Mouse (Mus musculus): ENCODE results near the gene Fam71e1. TPM values are rescaled to one million over a fixed set of nuclear protein-coding genes. Genes with fewer than 3 reads are reported as not detected.

Fam71e1 gene
- polyA plus RNA-seq, 1 experiment from 2014 or later: 4.1 TPM

DNA sequence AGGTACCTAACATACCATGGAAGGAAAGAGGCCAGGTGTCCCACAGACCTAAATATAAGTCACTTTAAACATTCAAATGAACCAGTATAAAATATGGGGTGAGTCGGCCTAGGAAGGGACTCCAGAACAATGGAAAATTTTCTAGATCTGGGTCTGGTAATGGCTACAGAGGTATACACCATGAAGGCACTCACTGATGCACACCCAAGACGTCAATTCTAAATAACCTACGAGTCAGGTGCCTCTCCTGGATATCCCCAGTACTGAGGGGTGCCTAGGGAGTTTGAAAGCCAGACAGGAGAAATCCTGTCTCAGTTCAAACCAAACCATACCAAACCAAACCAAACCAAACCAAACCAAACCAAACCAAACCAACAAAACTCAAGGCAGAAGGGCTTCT, 34.1 kb downstream of the Fam71e1 start:
- ATAC-seq (no peak), DNase-seq (no peak)
- Histone ChIP-seq H3K9me3 (ENCODE audit: low read length) (no peaks in the 10 kb centered on the region), H3K4me1 (ENCODE audit: insufficient read depth) (peaks cover 6% of the 10 kb centered on the region; the same call in 1 of the 2 replicates), H3K36me3 (replicated peaks; ENCODE audit: insufficient read depth, low read length) (peaks cover 4% of the 10 kb centered on the region), H3K4me3 (ENCODE audit: low read depth, low read length) (peak overlapping the region; percentile 24), H3K27ac (ENCODE audit: low read depth) (peak overlapping the region; percentile 7; the same call in 1 of the 2 replicates), H3K9ac (replicated peaks) (peak overlapping the region; percentile 41), H3K27me3 (ENCODE audit: insufficient read depth, low read length) (peaks cover 9% of the 10 kb centered on the region; the same call in 1 of the 2 replicates), H3K4me2 (ENCODE audit: low read depth, low read length) (peak overlapping the region; percentile 30; the same call in 1 of the 2 replicates)
- TF ChIP-seq CTCF (IDR thresholded peaks at IDR 0.05; ENCODE audit: low read depth) (no peak), EP300 (IDR thresholded peaks at IDR 0.05; ENCODE audit: low read depth) (no peak)
- 67% methylated on average over 3 of the region's 3 CpGs for WGBS (ENCODE audit: insufficient replicate concordance)

DNA sequence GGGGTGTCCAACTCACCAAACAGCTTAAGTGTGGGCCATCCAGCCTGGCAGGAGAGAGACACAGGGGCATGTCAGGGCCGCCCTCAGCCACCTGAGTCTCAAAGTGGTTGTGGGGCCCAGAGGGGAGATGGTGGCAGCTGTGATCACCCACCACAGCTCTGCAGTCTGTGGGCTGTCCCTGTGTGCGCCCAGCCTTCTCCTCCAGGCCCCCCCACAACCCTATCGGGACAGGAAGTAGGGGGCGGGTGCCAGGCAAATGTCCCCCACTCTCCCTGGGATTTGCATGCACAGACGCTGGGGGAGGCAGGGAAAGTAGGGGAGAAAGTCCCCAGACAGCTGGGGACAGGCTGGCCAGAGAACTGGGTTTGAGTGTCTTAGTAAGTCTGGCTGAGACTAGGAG, 34.8 kb downstream of the Fam71e1 start:
- no peak for TF ChIP-seq CTCF (IDR thresholded peaks at IDR 0.05; ENCODE audit: low read depth)
- TF ChIP-seq EP300 (IDR thresholded peaks at IDR 0.05; ENCODE audit: low read depth): no peak
- peaks cover 6% of the 10 kb centered on the region; the same call in 1 of the 2 replicates for H3K4me1 ChIP-seq (ENCODE audit: insufficient read depth)
- H3K9me3 ChIP-seq (ENCODE audit: low read length): no peaks in the 10 kb centered on the region
- H3K27ac ChIP-seq (ENCODE audit: low read depth): peak overlapping the region; percentile 39; the same call in 1 of the 2 replicates
- H3K9ac ChIP-seq (replicated peaks): no peak overlapping the region; the same call in 1 of the 2 replicates
- DNase-seq (peak; percentile 58), ATAC-seq (peak; percentile 14; the same call in 1 of the 2 replicates)
- 0 out of 2 replicates have a peak overlapping the region, but pooled peaks have one; percentile 24 for H3K4me3 ChIP-seq (ENCODE audit: low read depth, low read length)
- 29% methylated on average over 5 of the region's 5 CpGs for WGBS (ENCODE audit: insufficient replicate concordance)
- peaks cover 9% of the 10 kb centered on the region for H3K36me3 ChIP-seq (replicated peaks; ENCODE audit: insufficient read depth, low read length)
- 0 out of 2 replicates have a peak, but pooled peaks cover 9% of the 10 kb centered on the region for H3K27me3 ChIP-seq (ENCODE audit: insufficient read depth, low read length)
- H3K4me2 ChIP-seq (ENCODE audit: low read depth, low read length): no peak overlapping the region

DNA sequence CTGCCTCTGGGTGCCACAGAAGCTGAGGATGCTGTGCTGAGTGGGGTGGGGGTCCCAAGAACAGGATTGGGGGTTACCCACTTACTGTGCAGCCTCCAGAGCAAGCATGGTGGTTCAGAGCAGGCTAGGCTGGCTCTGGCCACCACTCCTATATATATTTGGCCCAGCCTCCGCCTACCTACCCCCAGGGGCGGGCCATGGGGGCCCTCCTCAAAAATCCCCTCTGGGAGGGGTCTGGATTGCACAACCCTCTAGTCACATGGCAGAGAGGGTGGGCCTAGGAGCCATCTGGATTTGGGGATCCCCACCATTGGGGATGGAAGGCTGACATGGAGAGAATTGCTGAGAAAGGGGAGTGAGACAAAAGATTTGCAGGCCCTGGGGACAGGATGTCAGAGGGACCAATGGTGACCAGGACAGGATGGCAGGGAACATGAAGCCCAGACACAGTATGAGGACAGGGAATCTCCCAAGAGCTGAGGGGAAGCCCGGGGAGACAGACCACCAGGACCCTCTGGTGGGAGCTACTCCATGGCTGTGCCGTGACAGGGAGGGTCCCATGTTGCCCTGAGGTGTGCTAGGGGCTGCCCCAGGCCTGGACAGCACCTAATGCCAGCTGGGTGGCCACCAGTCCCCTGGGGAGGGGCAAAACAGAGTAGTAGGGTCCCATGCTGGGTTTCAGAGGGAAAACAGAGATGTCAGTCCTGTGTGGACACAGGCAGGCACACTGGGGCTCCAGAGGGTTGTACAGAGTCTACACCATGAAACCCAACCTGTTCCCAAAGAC, 35.8 kb downstream of the Fam71e1 start, which contains the start of gene Spib:
Spib (minus strand) TSS at position 126 of the 787 bp plus-strand sequence.
- TF ChIP-seq CTCF (IDR thresholded peaks at IDR 0.05; ENCODE audit: low read depth) (no peak), EP300 (IDR thresholded peaks at IDR 0.05; ENCODE audit: low read depth) (no peak)
- DNase-seq (no peak), ATAC-seq (no peak)
- Histone ChIP-seq H3K27me3 (ENCODE audit: insufficient read depth, low read length) (0 out of 2 replicates have a peak, but pooled peaks cover 9% of the 10 kb centered on the region), H3K9me3 (ENCODE audit: low read length) (no peaks in the 10 kb centered on the region), H3K36me3 (replicated peaks; ENCODE audit: insufficient read depth, low read length) (peaks cover 18% of the 10 kb centered on the region), H3K4me2 (ENCODE audit: low read depth, low read length) (peak within 1 kb of the TSS; percentile 35), H3K27ac (ENCODE audit: low read depth) (peak within 1 kb of the TSS; percentile 39), H3K4me3 (ENCODE audit: low read depth, low read length) (peak within 1 kb of the TSS; percentile 24), H3K9ac (replicated peaks) (no peak within 1 kb of the TSS; the same call in 1 of the 2 replicates), H3K4me1 (ENCODE audit: insufficient read depth) (peaks cover 6% of the 10 kb centered on the region; the same call in 1 of the 2 replicates)
- WGBS (ENCODE audit: insufficient replicate concordance): 75% methylated on average over 4 of the region's 4 CpGs

DNA sequence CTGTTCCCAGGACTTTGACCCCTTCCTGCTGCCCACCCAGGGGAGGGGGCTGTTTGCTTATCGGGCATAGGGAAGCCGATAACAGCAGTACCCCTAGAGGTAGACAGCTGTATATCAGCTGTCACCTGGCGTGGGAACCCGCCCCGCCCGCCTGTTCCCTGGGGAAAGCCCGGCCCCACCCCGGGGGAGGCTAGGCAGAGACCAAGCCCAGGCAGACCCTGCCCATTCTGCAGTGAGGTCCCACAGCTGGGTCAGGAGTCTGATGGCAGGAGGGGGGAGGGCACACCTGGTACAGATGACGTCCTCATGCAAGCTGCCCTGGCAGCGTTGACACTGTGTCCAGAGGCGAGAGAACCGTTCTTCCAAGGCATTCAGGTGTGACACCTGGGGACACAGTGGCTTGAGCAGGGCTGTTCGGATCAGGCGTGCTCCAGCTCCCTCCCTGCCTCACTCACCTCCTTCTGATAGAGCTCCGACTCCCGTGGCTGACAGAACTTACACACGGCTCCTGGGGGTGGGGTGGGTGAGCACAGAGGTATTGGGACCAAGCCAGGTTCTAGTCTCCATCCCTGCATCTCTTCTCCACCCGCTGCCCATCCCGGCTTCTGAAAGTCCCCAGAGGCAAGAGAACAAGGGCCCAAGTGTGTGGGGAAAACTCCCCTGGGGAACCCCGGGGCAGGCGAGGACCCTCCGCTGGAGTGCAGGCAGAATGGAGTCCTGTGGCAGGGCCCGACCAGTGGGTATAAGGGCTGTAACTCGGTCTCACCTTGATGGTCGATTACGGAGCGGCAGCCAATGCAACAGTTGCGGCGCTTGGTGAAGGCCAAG, 36.8 kb downstream of the Fam71e1 start:
- ATAC-seq: no peak
- peak; percentile 61 for DNase-seq
- Histone ChIP-seq H3K9me3 (ENCODE audit: low read length) (no peaks in the 10 kb centered on the region), H3K9ac (replicated peaks) (no peak overlapping the region), H3K36me3 (replicated peaks; ENCODE audit: insufficient read depth, low read length) (peaks cover 28% of the 10 kb centered on the region), H3K4me1 (ENCODE audit: insufficient read depth) (0 out of 2 replicates have a peak, but pooled peaks cover under 1% of the 10 kb centered on the region), H3K4me3 (ENCODE audit: low read depth, low read length) (no peak overlapping the region), H3K27ac (ENCODE audit: low read depth) (peak overlapping the region; percentile 58; the same call in 1 of the 2 replicates), H3K27me3 (ENCODE audit: insufficient read depth, low read length) (0 out of 2 replicates have a peak, but pooled peaks cover 7% of the 10 kb centered on the region), H3K4me2 (ENCODE audit: low read depth, low read length) (0 out of 2 replicates have a peak overlapping the region, but pooled peaks have one; percentile 1)
- 78% methylated on average over 29 of the region's 29 CpGs for WGBS (ENCODE audit: insufficient replicate concordance)
- TF ChIP-seq CTCF (IDR thresholded peaks at IDR 0.05; ENCODE audit: low read depth) (no peak), EP300 (IDR thresholded peaks at IDR 0.05; ENCODE audit: low read depth) (no peak)

DNA sequence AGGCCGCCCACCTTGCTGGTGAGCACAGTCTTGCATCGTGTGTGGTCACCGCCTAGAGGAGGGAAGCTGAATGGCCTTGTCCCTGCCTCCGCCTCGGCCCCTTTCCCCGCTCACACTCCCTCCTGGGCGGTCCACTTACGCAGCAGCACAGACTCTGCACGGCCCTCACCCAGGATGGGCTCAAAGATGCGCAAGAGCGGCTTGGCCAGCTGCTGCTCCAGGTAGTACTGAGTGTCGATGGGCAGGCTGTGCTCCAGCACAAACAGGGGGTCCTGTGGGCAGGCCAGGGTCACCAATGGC, 37.3 kb downstream of the Fam71e1 start:
- 0 out of 2 replicates have a peak, but pooled peaks cover 2% of the 10 kb centered on the region for H3K27me3 ChIP-seq (ENCODE audit: insufficient read depth, low read length)
- H3K36me3 ChIP-seq (replicated peaks; ENCODE audit: insufficient read depth, low read length): peaks cover 34% of the 10 kb centered on the region
- TF ChIP-seq CTCF (IDR thresholded peaks at IDR 0.05; ENCODE audit: low read depth) (no peak), EP300 (IDR thresholded peaks at IDR 0.05; ENCODE audit: low read depth) (no peak)
- WGBS (ENCODE audit: insufficient replicate concordance): 89% methylated on average over 12 of the region's 12 CpGs
- no peaks in the 10 kb centered on the region for H3K4me1 ChIP-seq (ENCODE audit: insufficient read depth)
- H3K9ac ChIP-seq (replicated peaks): no peak overlapping the region
- H3K27ac ChIP-seq (ENCODE audit: low read depth): peak overlapping the region; percentile 58
- ATAC-seq: no peak
- DNase-seq: no peak
- no peak overlapping the region for H3K4me2 ChIP-seq (ENCODE audit: low read depth, low read length)
- H3K9me3 ChIP-seq (ENCODE audit: low read length): no peaks in the 10 kb centered on the region
- H3K4me3 ChIP-seq (ENCODE audit: low read depth, low read length): no peak overlapping the region
